Mouse (Mus musculus) MEL (cell line): ENCODE measurements around the gene Macc1. TPM values are rescaled to one million over a fixed set of nuclear protein-coding genes. Genes with fewer than 3 reads are reported as not detected.

Source experiments
- DNase-seq: peaks from one replicate; pipeline ENCODE4 v3.0.0; 2011; ENCODE audit warnings: low read depth, low spot score
- H3K27ac ChIP-seq: 2 replicates; pipeline ENCODE4 v1.5.1; 2012; ENCODE audit warnings: low read depth, mild to moderate bottlenecking, control low read depth, low read length, moderate library complexity; ENCODE audit not compliant: control insufficient read depth
- H3K27me3 ChIP-seq, 2 experiments: fragments of 150-350 bp in 1 of 2; sonication (generic) in 1 of 2; 2 replicates each; pipeline ENCODE4 v1.6.1; 2012; ENCODE audit warnings: low read length in 2 of 2, mild to moderate bottlenecking in 2 of 2, improper control_type of control experiment in 1 of 2, moderate library complexity in 1 of 2; ENCODE audit not compliant: insufficient read depth in 2 of 2, control insufficient read depth in 1 of 2
- H3K36me3 ChIP-seq, 2 experiments: 2 replicates each; pipeline ENCODE4 v1.6.1; 2012 to 2014; ENCODE audit warnings: low read length in 2 of 2, improper control_type of control experiment in 1 of 2, inconsistent platforms in 1 of 2, mild to moderate bottlenecking in 1 of 2; ENCODE audit not compliant: insufficient read depth in 2 of 2, control insufficient read depth in 1 of 2
- H3K4me1 ChIP-seq, 2 experiments: fragments of 150-350 bp in 1 of 2; sonication (generic) in 1 of 2; 2 replicates each; pipeline ENCODE4 v1.6.1; 2012; ENCODE audit warnings: low read length in 2 of 2, improper control_type of control experiment in 1 of 2, mild to moderate bottlenecking in 1 of 2; ENCODE audit not compliant: insufficient read depth in 2 of 2, control insufficient read depth in 1 of 2
- H3K4me3 ChIP-seq, 2 experiments: fragments of 150-350 bp in 1 of 2; sonication (generic) in 1 of 2; 2 replicates each; pipeline ENCODE4 v1.5.1; 2012; ENCODE audit warnings: low read depth in 2 of 2, low read length in 2 of 2, mild to moderate bottlenecking in 2 of 2, moderate library complexity in 2 of 2, control low read depth in 1 of 2, improper control_type of control experiment in 1 of 2; ENCODE audit not compliant: control insufficient read depth in 1 of 2, insufficient read depth in 1 of 2
- H3K79me2 ChIP-seq: 2 replicates; pipeline ENCODE4 v1.6.1; 2012; ENCODE audit warnings: mild to moderate bottlenecking, low read length, moderate library complexity; ENCODE audit not compliant: control insufficient read depth, poor library complexity, insufficient read depth
- H3K9ac ChIP-seq: 2 replicates; pipeline ENCODE4 v1.6.1; 2012; ENCODE audit warnings: low read depth, mild to moderate bottlenecking, control low read depth, low read length, moderate library complexity; ENCODE audit not compliant: control insufficient read depth, poor library complexity, severe bottlenecking
- H3K9me3 ChIP-seq: fragments of 150-350 bp; sonication (generic); replicated peaks from 2 replicates; pipeline ENCODE4 v1.6.1; 2012; ENCODE audit warnings: mild to moderate bottlenecking, low read length, improper control_type of control experiment, moderate library complexity; ENCODE audit not compliant: insufficient read depth
- BHLHE40 ChIP-seq: IDR thresholded peaks from 2 replicates; pipeline ENCODE4 v1.6.1; 2012; ENCODE audit warnings: low read depth, mild to moderate bottlenecking, inconsistent platforms, low read length, improper control_type of control experiment, borderline replicate concordance
- CHD1 ChIP-seq: IDR thresholded peaks from 2 replicates; pipeline ENCODE4 v1.6.1; 2012; ENCODE audit warnings: low read depth, mild to moderate bottlenecking, inconsistent platforms, low read length, improper control_type of control experiment
- CHD2 ChIP-seq: IDR thresholded peaks from 2 replicates; pipeline ENCODE4 v1.6.1; 2011; ENCODE audit warnings: low read length, improper control_type of control experiment
- E2F4 ChIP-seq: IDR thresholded peaks from 2 replicates; pipeline ENCODE4 v1.6.1; 2011; ENCODE audit warnings: low read depth, low read length, improper control_type of control experiment, borderline replicate concordance
- ELF1 ChIP-seq: IDR thresholded peaks from 2 replicates; pipeline ENCODE4 v1.6.1; 2014; ENCODE audit warnings: low read depth, mild to moderate bottlenecking, inconsistent platforms, low read length, improper control_type of control experiment, moderate library complexity
- EP300 ChIP-seq, 2 experiments: IDR thresholded peaks; 2 replicates each; pipeline ENCODE4 v1.6.1; 2011; ENCODE audit warnings: improper control_type of control experiment in 2 of 2, low read length in 2 of 2, low read depth in 1 of 2, mild to moderate bottlenecking in 1 of 2
- ETS1 ChIP-seq: IDR thresholded peaks from 2 replicates; pipeline ENCODE4 v1.6.1; 2012; ENCODE audit warnings: low read depth, mild to moderate bottlenecking, inconsistent platforms, low read length, improper control_type of control experiment, moderate library complexity
- GABPA ChIP-seq: IDR thresholded peaks from 2 replicates; pipeline ENCODE4 v1.6.1; 2012; ENCODE audit warnings: low read depth, mild to moderate bottlenecking, inconsistent platforms, low read length, improper control_type of control experiment, moderate library complexity
- GATA1 ChIP-seq: IDR thresholded peaks from 2 replicates; pipeline ENCODE4 v1.6.1; 2011; ENCODE audit warnings: low read depth, low read length, improper control_type of control experiment
- HCFC1 ChIP-seq: IDR thresholded peaks from 2 replicates; pipeline ENCODE4 v1.6.1; 2012; ENCODE audit warnings: low read depth, mild to moderate bottlenecking, inconsistent platforms, low read length, improper control_type of control experiment, moderate library complexity
- KAT2A ChIP-seq: conservative IDR thresholded peaks from 2 replicates; pipeline ENCODE4 v1.6.1; 2012; ENCODE audit warnings: low read depth, low read length, improper control_type of control experiment, inconsistent platforms
- MAFK ChIP-seq: IDR thresholded peaks from 2 replicates; pipeline ENCODE4 v1.6.1; 2011; ENCODE audit warnings: low read depth, mild to moderate bottlenecking, low read length, improper control_type of control experiment, borderline replicate concordance
- MAX ChIP-seq: IDR thresholded peaks from 2 replicates; pipeline ENCODE4 v1.6.1; 2011; ENCODE audit warnings: low read length, improper control_type of control experiment
- MAZ ChIP-seq: IDR thresholded peaks from 2 replicates; pipeline ENCODE4 v1.6.1; 2012; ENCODE audit warnings: low read depth, mild to moderate bottlenecking, inconsistent platforms, low read length, improper control_type of control experiment
- MEF2A ChIP-seq: IDR thresholded peaks from 2 replicates; pipeline ENCODE4 v1.6.1; 2014; ENCODE audit warnings: low read depth, mild to moderate bottlenecking, inconsistent platforms, low read length, improper control_type of control experiment; ENCODE audit not compliant: poor library complexity, insufficient replicate concordance, severe bottlenecking; ENCODE audit errors: extremely low read depth
- MYB ChIP-seq: IDR thresholded peaks from 2 replicates; pipeline ENCODE4 v1.6.1; 2011; ENCODE audit warnings: mild to moderate bottlenecking, low read depth, low read length, improper control_type of control experiment
- NRF1 ChIP-seq: IDR thresholded peaks from 2 replicates; pipeline ENCODE4 v1.6.1; 2014; ENCODE audit warnings: low read depth, mild to moderate bottlenecking, inconsistent platforms, low read length, improper control_type of control experiment, moderate library complexity; ENCODE audit not compliant: poor library complexity, insufficient read depth, severe bottlenecking
- POLR2A ChIP-seq, 2 experiments: IDR thresholded peaks; 2 replicates each; pipeline ENCODE4 v1.6.1; 2011 to 2012; ENCODE audit warnings: low read length in 2 of 2, mild to moderate bottlenecking in 2 of 2, control low read depth in 1 of 2, improper control_type of control experiment in 1 of 2, low read depth in 1 of 2, moderate library complexity in 1 of 2; ENCODE audit not compliant: control insufficient read depth in 1 of 2, insufficient read depth in 1 of 2, poor library complexity in 1 of 2
- POLR2AphosphoS2 ChIP-seq: IDR thresholded peaks from 2 replicates; pipeline ENCODE4 v1.6.1; 2011; ENCODE audit warnings: low read length, improper control_type of control experiment
- SIN3A ChIP-seq: IDR thresholded peaks from 2 replicates; pipeline ENCODE4 v1.6.1; 2012; ENCODE audit warnings: low read length, improper control_type of control experiment, inconsistent platforms
- TBP ChIP-seq: IDR thresholded peaks from 2 replicates; pipeline ENCODE4 v1.8.0; 2011; ENCODE audit warnings: low read depth, low read length, improper control_type of control experiment
- TCF12 ChIP-seq: IDR thresholded peaks from 2 replicates; pipeline ENCODE4 v1.6.1; 2014; ENCODE audit warnings: low read depth, mild to moderate bottlenecking, inconsistent platforms, low read length, improper control_type of control experiment, moderate library complexity
- UBTF ChIP-seq: IDR thresholded peaks from 2 replicates; pipeline ENCODE4 v1.6.1; 2012; ENCODE audit warnings: low read depth, mild to moderate bottlenecking, inconsistent platforms, low read length, improper control_type of control experiment, moderate library complexity, borderline replicate concordance; ENCODE audit not compliant: insufficient read depth
- USF1 ChIP-seq: IDR thresholded peaks from 2 replicates; pipeline ENCODE4 v1.6.1; 2014; ENCODE audit warnings: low read depth, mild to moderate bottlenecking, inconsistent platforms, low read length, improper control_type of control experiment, moderate library complexity
- ZC3H11A ChIP-seq: IDR thresholded peaks from 2 replicates; pipeline ENCODE4 v1.6.1; 2012; ENCODE audit warnings: low read depth, mild to moderate bottlenecking, inconsistent platforms, low read length, improper control_type of control experiment
- ZKSCAN1 ChIP-seq: IDR thresholded peaks from 2 replicates; pipeline ENCODE4 v1.6.1; 2012; ENCODE audit warnings: low read depth, mild to moderate bottlenecking, inconsistent platforms, low read length, improper control_type of control experiment, moderate library complexity
- ZNF384 ChIP-seq: IDR thresholded peaks from 2 replicates; pipeline ENCODE4 v1.6.1; 2012; ENCODE audit warnings: low read depth, mild to moderate bottlenecking, inconsistent platforms, low read length, improper control_type of control experiment
- polyA plus RNA-seq, 2 experiments: library from polyadenylated mRNA; stranded (reverse) in 1 of 2; unstranded in 1 of 2; fragments of >175 nt in 1 of 2; fragments of >200 nt in 1 of 2; gene quantifications; 2 replicates each; pipeline versions ENCODE4 v1.2.1 to v1.2.4; 2012; ENCODE audit warnings: low replicate concordance in 2 of 2, low read depth in 1 of 2; ENCODE audit not compliant: insufficient read length in 2 of 2, insufficient read depth in 1 of 2, missing spikeins in 1 of 2
- total RNA-seq: library from RNA; depleted of rRNA; stranded (reverse); fragments of 300-350 nt; gene quantifications from 2 replicates; pipeline ENCODE4 v1.2.3, GENCODE M21; 2012

The Macc1 gene
- total and polyA plus RNA-seq, 3 experiments: not detected

GRCm38 (mm10) chr12:119415900-119416299 is 101.8 kb downstream of the Macc1 start:
- Histone ChIP-seq H3K79me2 (no peaks in the 10 kb centered on the region), H3K27ac (no peak overlapping the region), H3K9ac (no peak overlapping the region), H3K4me3 (no peak overlapping the region), H3K9me3 (no peaks in the 10 kb centered on the region), H3K36me3 (no peaks in the 10 kb centered on the region), H3K4me1 (no peaks in the 10 kb centered on the region), H3K27me3 (no peaks in the 10 kb centered on the region)
- DNase-seq: no peak
- TF ChIP-seq MAZ (no peak), TCF12 (no peak), NRF1 (no peak), ZKSCAN1 (no peak), GABPA (no peak), USF1 (no peak), ELF1 (no peak), MAX (no peak), MYB (no peak), E2F4 (no peak), HCFC1 (no peak), KAT2A (no peak), CHD1 (no peak), UBTF (no peak), ZNF384 (no peak), CHD2 (no peak), SIN3A (no peak), BHLHE40 (no peak), EP300 (IDR thresholded peaks at IDR 0.05; ENCODE audit: low read depth in 1 of 2, low read length in 2 of 2) (no peak), ETS1 (no peak)

GRCm38 (mm10) chr12:119425749-119426148 is 111.7 kb downstream of the Macc1 start:
- TF ChIP-seq ZNF384: 0 out of 2 replicates have a peak, but pooled peaks have one; percentile 26
- TF ChIP-seq MYB: no peak
- TF ChIP-seq ETS1: no peak
- TF ChIP-seq EP300 (IDR thresholded peaks at IDR 0.05; ENCODE audit: low read depth in 1 of 2, low read length in 2 of 2): peak in 1 of 2 experiments; percentile 55; a peak in 1 of 4 replicates
- TF ChIP-seq TCF12: peak; percentile 72
- no peak for TF ChIP-seq MEF2A
- no peak for TF ChIP-seq TBP
- no peak for TF ChIP-seq POLR2AphosphoS2
- no peak for TF ChIP-seq BHLHE40
- no peak for TF ChIP-seq CHD2
- TF ChIP-seq POLR2A (IDR thresholded peaks at IDR 0.05; ENCODE audit: control insufficient read depth in 1 of 2, insufficient read depth in 1 of 2, low read depth in 1 of 2, low read length in 2 of 2, poor library complexity in 1 of 2): no peak
- TF ChIP-seq CHD1: no peak
- no peak for TF ChIP-seq ZC3H11A
- TF ChIP-seq ELF1: no peak
- TF ChIP-seq MAFK: no peak
- TF ChIP-seq GATA1: no peak
- Histone ChIP-seq H3K27ac (no peak overlapping the region), H3K9ac (no peak overlapping the region), H3K9me3 (no peaks in the 10 kb centered on the region), H3K27me3 (no peaks in the 10 kb centered on the region), H3K36me3 (no peaks in the 10 kb centered on the region), H3K4me3 (no peak overlapping the region), H3K79me2 (no peaks in the 10 kb centered on the region), H3K4me1 (no peaks in the 10 kb centered on the region)
- peak; percentile 2 for DNase-seq
